Mouse (Mus musculus) erythroblast, embryonic 14.5 days (primary cell): ENCODE data around the gene Nfic.

Experiments used
- GATA1 ChIP-seq: IDR thresholded peaks from 2 replicates; pipeline ENCODE4 v1.6.1; 2012; ENCODE audit warnings: low read length, inconsistent platforms, mixed read lengths
- TAL1 ChIP-seq: IDR thresholded peaks from 3 replicates; pipeline ENCODE4 v1.6.1; 2012; ENCODE audit warnings: low read length, inconsistent platforms, mixed read lengths

GRCm38 (mm10) chr10:81460951-81461350 lies 5.5 kb upstream of the Nfic start:
- TF ChIP-seq TAL1 (no peak), GATA1 (no peak)
